Mouse (Mus musculus): ENCODE measurements around the gene Nkpd1.

DNA sequence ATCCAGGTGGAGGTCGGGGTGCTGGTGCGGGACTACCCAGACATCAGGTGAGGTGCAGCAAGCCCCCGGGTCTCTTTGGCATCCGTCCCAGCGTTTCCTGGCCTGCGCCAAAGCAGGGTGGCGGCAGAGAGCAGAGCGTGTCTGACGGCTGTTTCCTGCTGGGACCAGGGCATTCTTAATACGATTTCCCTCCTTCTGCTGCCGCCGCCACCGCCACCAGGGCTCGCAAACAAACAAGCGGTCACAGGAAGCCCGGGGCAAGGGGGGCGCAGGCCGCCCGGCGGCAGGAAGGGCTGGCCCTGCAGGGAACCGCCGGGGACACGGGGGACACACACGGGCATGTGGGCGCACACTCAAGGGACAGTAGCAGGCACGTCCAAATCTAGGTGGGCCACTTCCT is 25.9 kb upstream of the Nkpd1 start:
- no peak for TF ChIP-seq SRF (IDR thresholded peaks at IDR 0.05; ENCODE audit: control insufficient read depth, insufficient read length, low read depth)
- TF ChIP-seq POLR2A (IDR thresholded peaks at IDR 0.05; ENCODE audit: insufficient read length, low read depth), result no peak
- TF ChIP-seq MAX (IDR thresholded peaks at IDR 0.05; ENCODE audit: low read depth), result no peak
- TF ChIP-seq POLR2AphosphoS2 (IDR thresholded peaks at IDR 0.05; ENCODE audit: insufficient read length, low read depth), result no peak
- TF ChIP-seq CEBPB (IDR thresholded peaks at IDR 0.05; ENCODE audit: insufficient read depth, poor library complexity, severe bottlenecking), result no peak
- TF ChIP-seq E2F4 (IDR thresholded peaks at IDR 0.05; ENCODE audit: insufficient read depth), result no peak
- TF ChIP-seq TCF12 (IDR thresholded peaks at IDR 0.05; ENCODE audit: insufficient read depth, poor library complexity, severe bottlenecking), result no peak
- no peak for TF ChIP-seq MYOG (IDR thresholded peaks at IDR 0.05; ENCODE audit: control insufficient read depth in 1 of 3, insufficient read depth in 1 of 3, insufficient read length in 2 of 3, low read depth in 2 of 3)
